Comparison of ENCODE assay signal across 21 mouse cellular contexts in the genomic region with DNA sequence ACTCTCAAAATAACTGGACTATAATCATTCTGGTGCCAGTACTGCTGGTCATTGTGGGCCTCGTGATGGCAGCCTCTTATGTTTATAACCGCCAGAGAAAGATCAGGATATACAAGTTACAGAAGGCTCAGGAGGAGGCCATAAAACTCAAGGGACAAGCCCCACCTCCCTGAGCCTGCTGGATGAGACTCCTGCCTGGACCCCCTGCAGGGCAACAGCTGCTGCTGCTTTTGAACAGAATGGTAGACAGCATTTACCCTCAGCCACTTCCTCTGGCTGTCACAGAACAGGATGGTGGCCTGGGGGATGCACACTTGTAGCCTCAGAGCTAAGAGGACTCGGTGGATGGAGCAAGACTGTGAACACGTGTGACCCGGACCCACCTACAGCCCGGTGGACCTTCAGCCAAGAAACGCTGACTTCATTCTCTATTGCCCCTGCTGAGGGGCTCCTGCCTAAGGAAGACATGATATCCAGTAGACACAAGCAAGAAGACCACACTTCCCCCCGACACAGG. TPM values are rescaled to one million over a fixed set of nuclear protein-coding genes. Genes with fewer than 3 reads are reported as not detected.
DNase-seq lines count a peak whose midpoint lies in the region; ATAC-seq and TF ChIP-seq lines count a peak whose summit lies in the region.
"Had no signal": no experiment of that assay in that cellular context is flagged by ENCODE, and none has a peak within 500 bp of the region (broad histone marks: within the 10 kb centered on the region; RNA-seq: fewer than 3 reads in every experiment).

No protein-coding gene starts in this region.

- no peak for DNase-seq in limb, embryonic 11.5 days (ENCODE audit: low spot score)
- DNase-seq in limb, embryonic 10.5 days (ENCODE audit: low spot score): no peak
- no peak for DNase-seq in liver, embryonic 14.5 days (ENCODE audit: low read depth in 3 of 3, low spot score in 3 of 3)
- DNase-seq in frontal cortex, postnatal 36 days (ENCODE audit: low spot score in 2 of 2): no peak
- DNase-seq in ovary, postnatal 36 days (ENCODE audit: low spot score): no peak
- no peak for DNase-seq in frontal cortex, postnatal 14 days (ENCODE audit: low spot score in 2 of 2)
- DNase-seq: adrenal gland, postnatal 10 days; cerebellum, adult 8-10 months; gastrocnemius, postnatal 36 days; heart, postnatal 10 days; layer of hippocampus, postnatal 36 days; right cerebral cortex, postnatal 25 days had no signal

- 0 out of 2 replicates have a peak overlapping the region, but pooled peaks have one; percentile 5 for H3K9ac ChIP-seq in limb, embryonic 11.5 days (ENCODE audit: low read length)
- H3K9ac ChIP-seq in ES-Bruce4 (ENCODE audit: low read depth, poor library complexity, severe bottlenecking): no peak overlapping the region
- no peak overlapping the region for H3K9ac ChIP-seq in liver, embryonic 14.5 days (replicated peaks)
- H3K9ac ChIP-seq: hindbrain, embryonic 15.5 days; kidney, embryonic 15.5 days had no signal

- H3K4me3 ChIP-seq in limb, embryonic 11.5 days (ENCODE audit: low read depth, low read length): no peak overlapping the region
- no peak overlapping the region for H3K4me3 ChIP-seq in limb, embryonic 10.5 days
- no peak overlapping the region for H3K4me3 ChIP-seq in C2C12 (ENCODE audit: insufficient read depth, poor library complexity, severe bottlenecking)
- no peak overlapping the region for H3K4me3 ChIP-seq in ES-Bruce4 (ENCODE audit: low read depth, low read length)
- no peak overlapping the region for H3K4me3 ChIP-seq in liver, embryonic 14.5 days (ENCODE audit: insufficient read depth in 1 of 2, low read depth in 2 of 2, low read length in 2 of 2)
- H3K4me3 ChIP-seq: heart, embryonic 10.5 days; hindbrain, embryonic 15.5 days; kidney, embryonic 15.5 days had no signal

- H3ac ChIP-seq in C2C12 (ENCODE audit: control insufficient read depth, insufficient read length, low read depth): no peak overlapping the region

- no peaks in the 10 kb centered on the region for H3K79me3 ChIP-seq in C2C12 (ENCODE audit: low read depth)

- H3K4me2 ChIP-seq in limb, embryonic 11.5 days (ENCODE audit: low read depth, severe bottlenecking): no peak overlapping the region
- H3K4me2 ChIP-seq in liver, embryonic 14.5 days (ENCODE audit: low read depth): no peak overlapping the region; the same call in 1 of the 2 replicates
- H3K4me2 ChIP-seq: hindbrain, embryonic 15.5 days; kidney, embryonic 15.5 days had no signal

- TF ChIP-seq CTCF in C2C12 (IDR thresholded peaks at IDR 0.05; ENCODE audit: control insufficient read depth, insufficient read depth, insufficient read length) (no peak), ES-Bruce4 (IDR thresholded peaks at IDR 0.05; ENCODE audit: low read depth, low read length) (no peak)
- TF ChIP-seq CTCF in liver, embryonic 14.5 days (IDR thresholded peaks at IDR 0.05; ENCODE audit: low read depth): no peak

- no peak overlapping the region for H3K27ac ChIP-seq in limb, embryonic 11.5 days (replicated peaks; ENCODE audit: low read depth, low read length)
- no peak overlapping the region; the same call in 1 of the 2 replicates for H3K27ac ChIP-seq in limb, embryonic 10.5 days
- H3K27ac ChIP-seq in ES-Bruce4 (ENCODE audit: insufficient read depth, low read length): no peak overlapping the region
- peak overlapping the region; percentile 91 for H3K27ac ChIP-seq in liver, embryonic 14.5 days
- H3K27ac ChIP-seq: hindbrain, embryonic 15.5 days; kidney, embryonic 15.5 days; stomach, postnatal 0 days had no signal

- 42% methylated on average over 8 of the region's 8 CpGs for WGBS in limb, embryonic 11.5 days
- 51% methylated on average over 8 of the region's 8 CpGs for WGBS in limb, embryonic 10.5 days
- WGBS in liver, embryonic 14.5 days (ENCODE audit: insufficient replicate concordance): 72% methylated on average over 8 of the region's 8 CpGs

- peaks cover 39% of the 10 kb centered on the region for H3K27me3 ChIP-seq in limb, embryonic 11.5 days (ENCODE audit: control insufficient read depth, insufficient read depth, low read length)
- peaks cover 76% of the 10 kb centered on the region for H3K27me3 ChIP-seq in limb, embryonic 10.5 days (ENCODE audit: low read depth, poor library complexity, severe bottlenecking)
- H3K27me3 ChIP-seq in C2C12 (ENCODE audit: control insufficient read depth, insufficient read depth, insufficient read length): no peaks in the 10 kb centered on the region
- no peaks in the 10 kb centered on the region; the same call in 1 of the 2 replicates for H3K27me3 ChIP-seq in ES-Bruce4 (ENCODE audit: control insufficient read depth, insufficient read depth, low read length, poor library complexity, severe bottlenecking)
- peaks cover 11% of the 10 kb centered on the region for H3K27me3 ChIP-seq in liver, embryonic 14.5 days (ENCODE audit: control insufficient read depth, insufficient read depth, low read length)

- H3K79me2 ChIP-seq in C2C12 (ENCODE audit: control insufficient read depth, insufficient read depth): no peaks in the 10 kb centered on the region

- ATAC-seq in limb, embryonic 11.5 days (ENCODE audit: insufficient number of reproducible peaks, low FRiP score, low TSS enrichment, low read depth): no peak
- no peak for ATAC-seq in liver, embryonic 14.5 days (ENCODE audit: insufficient read depth)
- ATAC-seq: intestine, embryonic 16.5 days had no signal

- TF ChIP-seq POLR2A in ES-Bruce4 (IDR thresholded peaks at IDR 0.05; ENCODE audit: insufficient read depth, low read length): no peak

- peak; percentile 80 for TF ChIP-seq EP300 in ES-Bruce4 (IDR thresholded peaks at IDR 0.05; ENCODE audit: insufficient read depth, low read depth, low read length)
- no peak for TF ChIP-seq EP300 in liver, embryonic 14.5 days (IDR thresholded peaks at IDR 0.05; ENCODE audit: low read depth)

- no peaks in the 10 kb centered on the region for H3K9me3 ChIP-seq in limb, embryonic 11.5 days (ENCODE audit: control insufficient read depth, low read length)
- no peaks in the 10 kb centered on the region for H3K9me3 ChIP-seq in limb, embryonic 10.5 days (replicated peaks)
- H3K9me3 ChIP-seq in ES-Bruce4 (replicated peaks; ENCODE audit: control insufficient read depth, insufficient read depth, low read length, poor library complexity, severe bottlenecking): no peaks in the 10 kb centered on the region
- H3K9me3 ChIP-seq in liver, embryonic 14.5 days (ENCODE audit: control insufficient read depth, low read length): no peaks in the 10 kb centered on the region
- H3K9me3 ChIP-seq: heart, embryonic 10.5 days; hindbrain, embryonic 15.5 days; kidney, embryonic 15.5 days had no signal

- H3K4me1 ChIP-seq in limb, embryonic 11.5 days (ENCODE audit: control insufficient read depth, insufficient read depth, low read length): peaks cover 9% of the 10 kb centered on the region
- H3K4me1 ChIP-seq in limb, embryonic 10.5 days: peaks cover 51% of the 10 kb centered on the region
- H3K4me1 ChIP-seq in ES-Bruce4 (ENCODE audit: control insufficient read depth, insufficient read depth, low read length): peaks cover 9% of the 10 kb centered on the region
- peaks cover 28 to 30% of the 10 kb centered on the region in 2 experiments for H3K4me1 ChIP-seq in liver, embryonic 14.5 days (replicated peaks; ENCODE audit: control insufficient read depth in 2 of 2, insufficient read depth in 2 of 2, low read length in 1 of 2)

- no peaks in the 10 kb centered on the region for H3K36me3 ChIP-seq in limb, embryonic 11.5 days (ENCODE audit: control insufficient read depth, insufficient read depth, low read length)
- no peaks in the 10 kb centered on the region for H3K36me3 ChIP-seq in limb, embryonic 10.5 days
- H3K36me3 ChIP-seq in C2C12 (ENCODE audit: control insufficient read depth, insufficient read depth) (no peaks in the 10 kb centered on the region), ES-Bruce4 (ENCODE audit: control insufficient read depth, insufficient read depth, low read length, poor library complexity, severe bottlenecking) (peaks cover 3% of the 10 kb centered on the region; the same call in 1 of the 2 replicates)
- H3K36me3 ChIP-seq in liver, embryonic 14.5 days (replicated peaks; ENCODE audit: control insufficient read depth, insufficient read depth, low read depth): no peaks in the 10 kb centered on the region
- H3K36me3 ChIP-seq: heart, embryonic 10.5 days; hindbrain, embryonic 15.5 days; kidney, embryonic 15.5 days had no signal

RNA-seq across cellular contexts. Expression of gene Icam4, which starts 1.3 kb away (rescaled TPM):
- polyA plus RNA-seq in limb, embryonic 11.5 days (2014; fragmentation: Nextera tagmentation; extraction: Ambion mirVana): 3.6 and 5.3 TPM in 2 replicates
- 5.1 and 5.4 TPM in 2 replicates for polyA plus RNA-seq in limb, embryonic 10.5 days (2016; fragmentation: Nextera tagmentation; extraction: Ambion mirVana)
- 0.43 TPM for polyA plus RNA-seq in C2C12 (2012; fragmentation: generic; extraction: Trizol)
- 1.3 TPM in 1 of 2 replicates, not detected in the other for polyA plus RNA-seq in ES-Bruce4 (2011; ENCODE audit: insufficient read depth, insufficient read length, low read depth, missing spikeins)
- polyA plus RNA-seq in liver, embryonic 14.5 days (2012; rRNA removed): 61.8 and 64.1 TPM in 2 replicates
- polyA plus RNA-seq in liver, embryonic 14.5 days (2014; fragmentation: Nextera tagmentation; extraction: Ambion mirVana): 204 and 223 TPM in 2 replicates
- polyA plus RNA-seq: hindbrain, embryonic 15.5 days had no signal

RNA-seq across cellular contexts. Expression of gene Icam5, which starts 4.0 kb away (rescaled TPM):
- not detected in 2 replicates for polyA plus RNA-seq in limb, embryonic 11.5 days (2014; fragmentation: Nextera tagmentation; extraction: Ambion mirVana)
- 0.05 TPM in 1 of 2 replicates, not detected in the other for polyA plus RNA-seq in limb, embryonic 10.5 days (2016; fragmentation: Nextera tagmentation; extraction: Ambion mirVana)
- polyA plus RNA-seq in C2C12 (2012; fragmentation: generic; extraction: Trizol) (0.46 TPM), ES-Bruce4 (2011; ENCODE audit: insufficient read depth, insufficient read length, low read depth, missing spikeins) (0.94 and 1.3 TPM in 2 replicates)
- 0.70 and 0.87 TPM in 2 replicates for polyA plus RNA-seq in liver, embryonic 14.5 days (2012; rRNA removed)
- polyA plus RNA-seq in liver, embryonic 14.5 days (2014; fragmentation: Nextera tagmentation; extraction: Ambion mirVana): 0.20 and 0.28 TPM in 2 replicates
- polyA plus RNA-seq: forebrain, embryonic 11.5 days had no signal

RNA-seq across cellular contexts. Expression of gene Icam1, which starts 12.0 kb away (rescaled TPM):
- polyA plus RNA-seq in limb, embryonic 11.5 days (2014; fragmentation: Nextera tagmentation; extraction: Ambion mirVana): 5.5 and 8.3 TPM in 2 replicates
- 6.2 and 7.6 TPM in 2 replicates for polyA plus RNA-seq in limb, embryonic 10.5 days (2016; fragmentation: Nextera tagmentation; extraction: Ambion mirVana)
- polyA plus RNA-seq in C2C12 (2012; fragmentation: generic; extraction: Trizol) (0.09 TPM), ES-Bruce4 (2011; ENCODE audit: insufficient read depth, insufficient read length, low read depth, missing spikeins) (24.9 and 25.7 TPM in 2 replicates)
- polyA plus RNA-seq in liver, embryonic 14.5 days (2012; rRNA removed): 5.4 and 6.9 TPM in 2 replicates
- 7.9 and 9.1 TPM in 2 replicates for polyA plus RNA-seq in liver, embryonic 14.5 days (2014; fragmentation: Nextera tagmentation; extraction: Ambion mirVana)

RNA-seq across cellular contexts. Expression of gene Mrpl4, which starts 25.3 kb away (rescaled TPM):
- polyA plus RNA-seq in limb, embryonic 11.5 days (2014; fragmentation: Nextera tagmentation; extraction: Ambion mirVana): 163 and 169 TPM in 2 replicates
- polyA plus RNA-seq in limb, embryonic 10.5 days (2016; fragmentation: Nextera tagmentation; extraction: Ambion mirVana): 177 and 190 TPM in 2 replicates
- polyA plus RNA-seq in C2C12 (2012; fragmentation: generic; extraction: Trizol) (107 TPM), ES-Bruce4 (2011; ENCODE audit: insufficient read depth, insufficient read length, low read depth, missing spikeins) (45.1 and 50.9 TPM in 2 replicates)
- 36.5 and 36.7 TPM in 2 replicates for polyA plus RNA-seq in liver, embryonic 14.5 days (2012; rRNA removed)
- polyA plus RNA-seq in liver, embryonic 14.5 days (2014; fragmentation: Nextera tagmentation; extraction: Ambion mirVana): 61.3 and 67.7 TPM in 2 replicates

RNA-seq across cellular contexts. Expression of gene Zglp1, which starts 39.1 kb away (rescaled TPM):
- 1.4 and 2.4 TPM in 2 replicates for polyA plus RNA-seq in limb, embryonic 11.5 days (2014; fragmentation: Nextera tagmentation; extraction: Ambion mirVana)
- polyA plus RNA-seq in limb, embryonic 10.5 days (2016; fragmentation: Nextera tagmentation; extraction: Ambion mirVana): 0.61 and 2.5 TPM in 2 replicates
- 0.43 TPM for polyA plus RNA-seq in C2C12 (2012; fragmentation: generic; extraction: Trizol)
- 2.5 TPM in 1 of 2 replicates, not detected in the other for polyA plus RNA-seq in ES-Bruce4 (2011; ENCODE audit: insufficient read depth, insufficient read length, low read depth, missing spikeins)
- polyA plus RNA-seq in liver, embryonic 14.5 days (2012; rRNA removed): 0.21 and 0.49 TPM in 2 replicates
- polyA plus RNA-seq in liver, embryonic 14.5 days (2014; fragmentation: Nextera tagmentation; extraction: Ambion mirVana): 0.57 TPM in 1 of 2 replicates, not detected in the other
- polyA plus RNA-seq: frontal cortex, adult 2 months; stomach, postnatal 0 days had no signal
